ENCODE assay signal across 11 mouse cellular contexts in genomic region chr14:48667396-48667795, GRCm38 (mm10). TPM values are rescaled to one million over a fixed set of nuclear protein-coding genes. Genes with fewer than 3 reads are reported as not detected.
DNase-seq lines count a peak whose midpoint lies in the region; ATAC-seq and TF ChIP-seq lines count a peak whose summit lies in the region.
"Had no signal": no experiment of that assay in that cellular context is flagged by ENCODE, and none has a peak within 500 bp of the region (broad histone marks: within the 10 kb centered on the region; RNA-seq: fewer than 3 reads in every experiment).

No protein-coding gene starts in this region.

- peaks cover 17% of the 10 kb centered on the region for H3K27me3 ChIP-seq in forebrain, embryonic 11.5 days (ENCODE audit: control insufficient read depth, insufficient read depth, low read length)
- peaks cover 7% of the 10 kb centered on the region; the same call in 1 of the 2 replicates for H3K27me3 ChIP-seq in midbrain, embryonic 14.5 days (ENCODE audit: control insufficient read depth, insufficient read depth, low read length)

- TF ChIP-seq POLR2A in brain, embryonic 14.5 days (IDR thresholded peaks at IDR 0.05; ENCODE audit: borderline replicate concordance, extremely low read depth, insufficient read depth, insufficient read length, poor library complexity, severe bottlenecking) = no peak

- TF ChIP-seq CTCF in brain, embryonic 14.5 days (IDR thresholded peaks at IDR 0.05; ENCODE audit: borderline replicate concordance, extremely low read depth, insufficient read depth, insufficient read length) = no peak

- no peaks in the 10 kb centered on the region for H3K9me3 ChIP-seq in forebrain, embryonic 11.5 days (ENCODE audit: control insufficient read depth, low read length)
- no peaks in the 10 kb centered on the region for H3K9me3 ChIP-seq in midbrain, embryonic 14.5 days (ENCODE audit: control insufficient read depth, low read length)
- H3K9me3 ChIP-seq: limb, embryonic 12.5 days had no signal

- DNase-seq in brain, embryonic 14.5 days (ENCODE audit: low read depth) = peak; percentile 89
- DNase-seq in cerebellum, adult 9-10 months = peak; percentile 65
- peak; percentile 72 for DNase-seq in forebrain, embryonic 11.5 days (ENCODE audit: low spot score)
- DNase-seq in midbrain, embryonic 14.5 days = peak; percentile 88
- no peak for DNase-seq in kidney, postnatal 14 days
- no peak for DNase-seq in layer of hippocampus, adult 9-10 months (ENCODE audit: low spot score)
- no peak for DNase-seq in thymus, postnatal 4 days
- DNase-seq: lung, adult 2 months had no signal

- peak overlapping the region; percentile 85 for H3K27ac ChIP-seq in forebrain, embryonic 11.5 days (ENCODE audit: low read depth, low read length)
- peak overlapping the region; percentile 91 for H3K27ac ChIP-seq in midbrain, embryonic 14.5 days (replicated peaks; ENCODE audit: low read depth, low read length)
- H3K27ac ChIP-seq: heart, adult 2 months; limb, embryonic 12.5 days had no signal

- ATAC-seq in forebrain, embryonic 11.5 days (replicated peaks; ENCODE audit: low FRiP score) = peak; percentile 27; the same call in 1 of the 2 replicates
- ATAC-seq in midbrain, embryonic 14.5 days (ENCODE audit: low FRiP score, low TSS enrichment) = peak; percentile 49; the same call in 1 of the 2 replicates

- H3K4me1 ChIP-seq in forebrain, embryonic 11.5 days (replicated peaks; ENCODE audit: control insufficient read depth, insufficient read depth, low read length) = peaks cover 16% of the 10 kb centered on the region; the same call in 1 of the 2 replicates
- peaks cover 2% of the 10 kb centered on the region; the same call in 1 of the 2 replicates for H3K4me1 ChIP-seq in midbrain, embryonic 14.5 days (ENCODE audit: control insufficient read depth, insufficient read depth, low read length)

- peak overlapping the region; percentile 64 for H3K4me3 ChIP-seq in forebrain, embryonic 11.5 days (ENCODE audit: low read depth, low read length)
- peak overlapping the region; percentile 58 for H3K4me3 ChIP-seq in midbrain, embryonic 14.5 days (replicated peaks; ENCODE audit: low read depth, low read length)
- H3K4me3 ChIP-seq: heart, adult 2 months; limb, embryonic 12.5 days had no signal

- H3K4me2 ChIP-seq in forebrain, embryonic 11.5 days (ENCODE audit: low read depth, low read length, severe bottlenecking) = peak overlapping the region; percentile 50; the same call in 1 of the 2 replicates
- H3K4me2 ChIP-seq in midbrain, embryonic 14.5 days (ENCODE audit: low read length) = peak overlapping the region; percentile 86
- H3K4me2 ChIP-seq: limb, embryonic 12.5 days had no signal

- H3K9ac ChIP-seq in forebrain, embryonic 11.5 days (ENCODE audit: low read length) = peak overlapping the region; percentile 92
- peak overlapping the region; percentile 95 for H3K9ac ChIP-seq in midbrain, embryonic 14.5 days (replicated peaks; ENCODE audit: low read length)
- H3K9ac ChIP-seq: limb, embryonic 12.5 days had no signal

- under 1% methylated on average over 12 of the region's 12 CpGs for WGBS in forebrain, embryonic 11.5 days
- WGBS in midbrain, embryonic 14.5 days = 3% methylated on average over 12 of the region's 12 CpGs

- H3K36me3 ChIP-seq in forebrain, embryonic 11.5 days (ENCODE audit: control insufficient read depth, insufficient read depth, low read length) = no peaks in the 10 kb centered on the region
- H3K36me3 ChIP-seq in midbrain, embryonic 14.5 days (ENCODE audit: control insufficient read depth, insufficient read depth, low read length) = 0 out of 2 replicates have a peak, but pooled peaks cover 1% of the 10 kb centered on the region
- H3K36me3 ChIP-seq: limb, embryonic 12.5 days had no signal

RNA-seq across cellular contexts. Expression of gene Otx2, which starts 6.2 kb away (rescaled TPM):
- polyA plus RNA-seq in brain, embryonic 14.5 days (2012; rRNA removed) = 44.7 and 65.6 TPM in 2 replicates
- 73.3 and 78.7 TPM in 2 replicates for polyA plus RNA-seq in forebrain, embryonic 11.5 days (2014; fragmentation: Nextera tagmentation; extraction: Ambion mirVana)
- 103 and 129 TPM in 2 replicates for polyA plus RNA-seq in midbrain, embryonic 14.5 days (2014; fragmentation: Nextera tagmentation; extraction: Ambion mirVana)
- polyA plus RNA-seq: heart, adult 2 months; large intestine, adult 2 months; limb, embryonic 12.5 days; lung, adult 2 months had no signal

Comparison
In these comparisons a context has a peak if more than half of its experiments do, and no peak if none do; other contexts are left out.
1. DNase-seq: peak in brain, embryonic 14.5 days (single experiment), cerebellum, adult 9-10 months (single experiment), forebrain, embryonic 11.5 days (single experiment) and midbrain, embryonic 14.5 days (single experiment); none in kidney, postnatal 14 days (single experiment), layer of hippocampus, adult 9-10 months (single experiment) and thymus, postnatal 4 days (single experiment).